Mouse (Mus musculus): Measurements from ENCODE around the gene Gm28374.

- TF ChIP-seq CTCF (IDR thresholded peaks at IDR 0.05; ENCODE audit: low read depth, low read length) = no peak
- TF ChIP-seq POLR2A (IDR thresholded peaks at IDR 0.05; ENCODE audit: extremely low read depth, insufficient read depth, low read length) = no peak
Measured at GRCm38 (mm10) chr19:6104476-6104875, 22.4 kb upstream of the Gm28374 start.
